Mouse (Mus musculus): Measurements from ENCODE around the gene Cdh6. TPM values are rescaled to one million over a fixed set of nuclear protein-coding genes. Genes with fewer than 3 reads are reported as not detected.

The Cdh6 gene
- total RNA-seq, 2 experiments from 2014 or later, result 0.39 to 0.55 TPM

GRCm38 (mm10) chr15:13155820-13156219 is 17.7 kb downstream of the Cdh6 start:
- DNase-seq, result no peak

- no peak for DNase-seq
Measured at GRCm38 (mm10) chr15:13155418-13155817, 18.1 kb downstream of the Cdh6 start.

GRCm38 (mm10) chr15:13141983-13142382 is 31.5 kb downstream of the Cdh6 start:
- DNase-seq, result no peak

GRCm38 (mm10) chr15:13139662-13140061 is 33.8 kb downstream of the Cdh6 start:
- DNase-seq, result no peak

- no peak for DNase-seq
Measured at GRCm38 (mm10) chr15:13137166-13137565, 36.3 kb downstream of the Cdh6 start.

- DNase-seq, result peak; percentile 2 to 42
Measured at GRCm38 (mm10) chr15:13134086-13134485, 39.4 kb downstream of the Cdh6 start.

GRCm38 (mm10) chr15:13133370-13133769 is 40.1 kb downstream of the Cdh6 start:
- no peak for DNase-seq

- DNase-seq, result no peak
Measured at GRCm38 (mm10) chr15:13132493-13132892, 41.0 kb downstream of the Cdh6 start.

GRCm38 (mm10) chr15:13130246-13130645 is 43.2 kb downstream of the Cdh6 start:
- DNase-seq, result no peak

GRCm38 (mm10) chr15:13100341-13100740 is 73.1 kb downstream of the Cdh6 start:
- no peak for DNase-seq

GRCm38 (mm10) chr15:13097861-13098260 is 75.6 kb downstream of the Cdh6 start:
- no peak for DNase-seq

GRCm38 (mm10) chr15:13095406-13095805 is 78.1 kb downstream of the Cdh6 start:
- no peak for DNase-seq

- no peak for DNase-seq
Measured at GRCm38 (mm10) chr15:13094881-13095256, 78.6 kb downstream of the Cdh6 start.

- DNase-seq, result no peak
Measured at GRCm38 (mm10) chr15:13093954-13094880, 79.3 kb downstream of the Cdh6 start.

GRCm38 (mm10) chr15:13092064-13092463 is 81.4 kb downstream of the Cdh6 start:
- DNase-seq, result no peak

GRCm38 (mm10) chr15:13088504-13089058 is 84.9 kb downstream of the Cdh6 start:
- peak in 1 of 2 experiments; percentile 18 for DNase-seq

GRCm38 (mm10) chr15:13084746-13085145 is 88.7 kb downstream of the Cdh6 start:
- DNase-seq, result no peak

- no peak for DNase-seq
Measured at GRCm38 (mm10) chr15:13076908-13077669, 96.4 kb downstream of the Cdh6 start.

GRCm38 (mm10) chr15:13074047-13074446 is 99.4 kb downstream of the Cdh6 start:
- DNase-seq, result no peak

- no peak for DNase-seq
Measured at GRCm38 (mm10) chr15:13068213-13068516, 105.3 kb downstream of the Cdh6 start.

- DNase-seq, result no peak
Measured at GRCm38 (mm10) chr15:13067429-13068212, 105.9 kb downstream of the Cdh6 start.

GRCm38 (mm10) chr15:13066765-13067164 is 106.7 kb downstream of the Cdh6 start:
- DNase-seq, result no peak

All from heart, adult 18-20 months (tissue).